Mouse (Mus musculus): ENCODE measurements at regions not wholly inside any gene's neighbourhood (a gene's known extent, or its start where the extent isn't known, plus 50 kb on each side); places are given as distances from the start of the nearest gene placed in this dataset.

GRCm38 (mm10) chr1:92726341-92726740, 77.7 kb upstream of the Otos start:
- Histone ChIP-seq H3K4me1 (ENCODE audit: control insufficient read depth, insufficient read depth, low read length) (no peaks in the 10 kb centered on the region), H3K9ac (replicated peaks; ENCODE audit: low read depth, low read length) (no peak overlapping the region), H3K4me3 (ENCODE audit: low read depth, low read length) (no peak overlapping the region), H3K36me3 (ENCODE audit: control insufficient read depth, insufficient read depth, low read length) (no peaks in the 10 kb centered on the region), H3K4me2 (replicated peaks; ENCODE audit: low read depth, low read length) (no peak overlapping the region), H3K27me3 (ENCODE audit: control insufficient read depth, insufficient read depth, low read length) (no peaks in the 10 kb centered on the region), H3K27ac (ENCODE audit: low read length) (no peak overlapping the region), H3K9me3 (ENCODE audit: control insufficient read depth, low read depth, low read length) (no peaks in the 10 kb centered on the region)
- WGBS: 82% methylated on average over 6 of the region's 6 CpGs
- no peak for ATAC-seq (ENCODE audit: insufficient number of reproducible peaks, insufficient read depth, low FRiP score, low read depth)

GRCm38 (mm10) chr1:92724135-92724534, 75.5 kb upstream of the Otos start:
- H3K9ac ChIP-seq (replicated peaks; ENCODE audit: low read depth, low read length): no peak overlapping the region
- H3K9me3 ChIP-seq (ENCODE audit: control insufficient read depth, low read depth, low read length): no peaks in the 10 kb centered on the region
- no peak overlapping the region for H3K4me3 ChIP-seq (ENCODE audit: low read depth, low read length)
- H3K36me3 ChIP-seq (ENCODE audit: control insufficient read depth, insufficient read depth, low read length): no peaks in the 10 kb centered on the region
- no peaks in the 10 kb centered on the region for H3K27me3 ChIP-seq (ENCODE audit: control insufficient read depth, insufficient read depth, low read length)
- no peaks in the 10 kb centered on the region for H3K4me1 ChIP-seq (ENCODE audit: control insufficient read depth, insufficient read depth, low read length)
- WGBS: 72% methylated on average over 3 of the region's 3 CpGs
- H3K4me2 ChIP-seq (replicated peaks; ENCODE audit: low read depth, low read length): no peak overlapping the region
- no peak overlapping the region for H3K27ac ChIP-seq (ENCODE audit: low read length)
- ATAC-seq (ENCODE audit: insufficient number of reproducible peaks, insufficient read depth, low FRiP score, low read depth): no peak

- no peaks in the 10 kb centered on the region for H3K27me3 ChIP-seq (ENCODE audit: control insufficient read depth, insufficient read depth, low read length)
- ATAC-seq (ENCODE audit: insufficient number of reproducible peaks, insufficient read depth, low FRiP score, low read depth): no peak
- no peaks in the 10 kb centered on the region for H3K9me3 ChIP-seq (ENCODE audit: control insufficient read depth, low read depth, low read length)
- H3K4me2 ChIP-seq (replicated peaks; ENCODE audit: low read depth, low read length): no peak overlapping the region
- H3K4me3 ChIP-seq (ENCODE audit: low read depth, low read length): no peak overlapping the region
- H3K27ac ChIP-seq (ENCODE audit: low read length): no peak overlapping the region
- no peaks in the 10 kb centered on the region for H3K36me3 ChIP-seq (ENCODE audit: control insufficient read depth, insufficient read depth, low read length)
- no peak overlapping the region for H3K9ac ChIP-seq (replicated peaks; ENCODE audit: low read depth, low read length)
- H3K4me1 ChIP-seq (ENCODE audit: control insufficient read depth, insufficient read depth, low read length): no peaks in the 10 kb centered on the region
- WGBS: 57% methylated on average over 10 of the region's 10 CpGs
Measured at GRCm38 (mm10) chr1:92720567-92720966, 71.9 kb upstream of the Otos start.

GRCm38 (mm10) chr1:92719864-92720263, 71.2 kb upstream of the Otos start:
- H3K4me2 ChIP-seq (replicated peaks; ENCODE audit: low read depth, low read length): no peak overlapping the region
- H3K27me3 ChIP-seq (ENCODE audit: control insufficient read depth, insufficient read depth, low read length): no peaks in the 10 kb centered on the region
- no peaks in the 10 kb centered on the region for H3K36me3 ChIP-seq (ENCODE audit: control insufficient read depth, insufficient read depth, low read length)
- WGBS: 96% methylated on average over 6 of the region's 6 CpGs
- no peaks in the 10 kb centered on the region for H3K9me3 ChIP-seq (ENCODE audit: control insufficient read depth, low read depth, low read length)
- no peak overlapping the region for H3K4me3 ChIP-seq (ENCODE audit: low read depth, low read length)
- no peak overlapping the region for H3K9ac ChIP-seq (replicated peaks; ENCODE audit: low read depth, low read length)
- H3K27ac ChIP-seq (ENCODE audit: low read length): no peak overlapping the region
- no peak for ATAC-seq (ENCODE audit: insufficient number of reproducible peaks, insufficient read depth, low FRiP score, low read depth)
- H3K4me1 ChIP-seq (ENCODE audit: control insufficient read depth, insufficient read depth, low read length): no peaks in the 10 kb centered on the region

- H3K9ac ChIP-seq (replicated peaks; ENCODE audit: low read depth, low read length): no peak overlapping the region
- ATAC-seq (ENCODE audit: insufficient number of reproducible peaks, insufficient read depth, low FRiP score, low read depth): peak; percentile 68; the same call in 1 of the 2 replicates
- no peaks in the 10 kb centered on the region for H3K36me3 ChIP-seq (ENCODE audit: control insufficient read depth, insufficient read depth, low read length)
- no peaks in the 10 kb centered on the region for H3K4me1 ChIP-seq (ENCODE audit: control insufficient read depth, insufficient read depth, low read length)
- H3K9me3 ChIP-seq (ENCODE audit: control insufficient read depth, low read depth, low read length): no peaks in the 10 kb centered on the region
- 66% methylated on average over 4 of the region's 4 CpGs for WGBS
- no peaks in the 10 kb centered on the region for H3K27me3 ChIP-seq (ENCODE audit: control insufficient read depth, insufficient read depth, low read length)
- H3K27ac ChIP-seq (ENCODE audit: low read length): no peak overlapping the region
- H3K4me2 ChIP-seq (replicated peaks; ENCODE audit: low read depth, low read length): no peak overlapping the region
- H3K4me3 ChIP-seq (ENCODE audit: low read depth, low read length): no peak overlapping the region
Measured at GRCm38 (mm10) chr1:92718108-92718507, 69.5 kb upstream of the Otos start.

- Histone ChIP-seq H3K9me3 (ENCODE audit: control insufficient read depth, low read depth, low read length) (no peaks in the 10 kb centered on the region), H3K27me3 (ENCODE audit: control insufficient read depth, insufficient read depth, low read length) (no peaks in the 10 kb centered on the region), H3K4me3 (ENCODE audit: low read depth, low read length) (no peak overlapping the region), H3K36me3 (ENCODE audit: control insufficient read depth, insufficient read depth, low read length) (no peaks in the 10 kb centered on the region), H3K4me1 (ENCODE audit: control insufficient read depth, insufficient read depth, low read length) (no peaks in the 10 kb centered on the region), H3K4me2 (replicated peaks; ENCODE audit: low read depth, low read length) (no peak overlapping the region), H3K9ac (replicated peaks; ENCODE audit: low read depth, low read length) (no peak overlapping the region), H3K27ac (ENCODE audit: low read length) (no peak overlapping the region)
- no peak for ATAC-seq (ENCODE audit: insufficient number of reproducible peaks, insufficient read depth, low FRiP score, low read depth)
- 50% methylated on average over 9 of the region's 9 CpGs for WGBS
Measured at GRCm38 (mm10) chr1:92714725-92715324, 66.2 kb upstream of the Otos start.

GRCm38 (mm10) chr1:92712366-92712765, 63.7 kb upstream of the Otos start:
- ATAC-seq (ENCODE audit: insufficient number of reproducible peaks, insufficient read depth, low FRiP score, low read depth): no peak
- no peak overlapping the region for H3K4me2 ChIP-seq (replicated peaks; ENCODE audit: low read depth, low read length)
- no peak overlapping the region for H3K27ac ChIP-seq (ENCODE audit: low read length)
- H3K9me3 ChIP-seq (ENCODE audit: control insufficient read depth, low read depth, low read length): no peaks in the 10 kb centered on the region
- no peak overlapping the region for H3K9ac ChIP-seq (replicated peaks; ENCODE audit: low read depth, low read length)
- no peaks in the 10 kb centered on the region for H3K27me3 ChIP-seq (ENCODE audit: control insufficient read depth, insufficient read depth, low read length)
- H3K4me3 ChIP-seq (ENCODE audit: low read depth, low read length): no peak overlapping the region
- 82% methylated on average over 8 of the region's 8 CpGs for WGBS
- H3K4me1 ChIP-seq (ENCODE audit: control insufficient read depth, insufficient read depth, low read length): peaks cover 10% of the 10 kb centered on the region; the same call in 1 of the 2 replicates
- H3K36me3 ChIP-seq (ENCODE audit: control insufficient read depth, insufficient read depth, low read length): no peaks in the 10 kb centered on the region

- H3K36me3 ChIP-seq (ENCODE audit: control insufficient read depth, insufficient read depth, low read length): no peaks in the 10 kb centered on the region
- no peak overlapping the region for H3K4me2 ChIP-seq (replicated peaks; ENCODE audit: low read depth, low read length)
- no peak overlapping the region for H3K27ac ChIP-seq (ENCODE audit: low read length)
- ATAC-seq (ENCODE audit: insufficient number of reproducible peaks, insufficient read depth, low FRiP score, low read depth): no peak
- no peak overlapping the region for H3K9ac ChIP-seq (replicated peaks; ENCODE audit: low read depth, low read length)
- H3K27me3 ChIP-seq (ENCODE audit: control insufficient read depth, insufficient read depth, low read length): no peaks in the 10 kb centered on the region
- 86% methylated on average over 2 of the region's 2 CpGs for WGBS
- H3K4me3 ChIP-seq (ENCODE audit: low read depth, low read length): no peak overlapping the region
- no peaks in the 10 kb centered on the region for H3K9me3 ChIP-seq (ENCODE audit: control insufficient read depth, low read depth, low read length)
- peaks cover 10% of the 10 kb centered on the region; the same call in 1 of the 2 replicates for H3K4me1 ChIP-seq (ENCODE audit: control insufficient read depth, insufficient read depth, low read length)
Measured at GRCm38 (mm10) chr1:92710321-92710839, 61.7 kb upstream of the Otos start.

Measured in stomach, embryonic 14.5 days (tissue).